Mouse (Mus musculus) heart, postnatal 0 days (tissue): ENCODE measurements around the gene Ccz1. TPM values are rescaled to one million over a fixed set of nuclear protein-coding genes. Genes with fewer than 3 reads are reported as not detected.

Source experiments
- ATAC-seq: fragments of 200-750 bp; cut with Nextera tagmentation; 2 replicates; pipeline ENCODE4 v1.8.0; 2017; ENCODE audit warnings: low read depth, moderate number of reproducible peaks, moderate library complexity; ENCODE audit not compliant: insufficient read depth
- DNase-seq: peaks from one replicate; pipeline ENCODE4 v3.0.0-alpha.2; 2016; ENCODE audit warnings: low spot score
- H3K27ac ChIP-seq: fragments of 300-500 bp; sonication (generic); 2 replicates; pipeline ENCODE4 v1.5.1; 2014; ENCODE audit warnings: low read depth, mild to moderate bottlenecking
- H3K27me3 ChIP-seq: fragments of 300-500 bp; sonication (generic); 2 replicates; pipeline ENCODE4 v1.6.1; 2014; ENCODE audit warnings: low read length, mixed read lengths; ENCODE audit not compliant: control insufficient read depth, insufficient read depth
- H3K36me3 ChIP-seq: fragments of 300-500 bp; sonication (generic); replicated peaks from 2 replicates; pipeline ENCODE4 v1.6.1; 2014; ENCODE audit warnings: low read length, mixed read lengths; ENCODE audit not compliant: control insufficient read depth, insufficient read depth
- H3K4me1 ChIP-seq: fragments of 300-500 bp; sonication (generic); 2 replicates; pipeline ENCODE4 v1.6.1; 2014; ENCODE audit warnings: antibody characterized with exemption; ENCODE audit not compliant: control insufficient read depth, insufficient read depth
- H3K4me2 ChIP-seq: fragments of 300-500 bp; sonication (generic); 2 replicates; pipeline ENCODE4 v1.6.1; 2014; ENCODE audit warnings: low read depth, mild to moderate bottlenecking, low read length, moderate library complexity
- H3K4me3 ChIP-seq: fragments of 300-500 bp; sonication (generic); 2 replicates; pipeline ENCODE4 v1.5.1; 2014; ENCODE audit warnings: low read depth, low read length
- H3K9ac ChIP-seq: fragments of 300-500 bp; sonication (generic); replicated peaks from 2 replicates; pipeline ENCODE4 v1.6.1; 2014; ENCODE audit warnings: low read depth, low read length, mixed read lengths
- H3K9me3 ChIP-seq: fragments of 300-500 bp; sonication (generic); replicated peaks from 2 replicates; pipeline ENCODE4 v1.6.1; 2016; ENCODE audit warnings: low read length; ENCODE audit not compliant: control insufficient read depth
- CTCF ChIP-seq: IDR thresholded peaks from 2 replicates; pipeline ENCODE4 v1.5.1; 2016; ENCODE audit warnings: antibody characterized with exemption, control low read depth, low read depth
- EP300 ChIP-seq: IDR thresholded peaks from 2 replicates; pipeline ENCODE4 v1.6.1; 2016; ENCODE audit warnings: antibody characterized with exemption, low read depth
- WGBS: fragments of 180-500 bp; shearing (Covaris S2); extraction: QIAGEN DNeasy Blood & Tissue Kit; methylation state at CpG from one replicate; pipeline ENCODE4 v1.1.7; 2014; 5-methylcytosine and 5-hydroxymethylcytosine counted together
- polyA plus RNA-seq: library from polyadenylated mRNA; unstranded; fragments of >200 nt; fragmentation: Nextera tagmentation; extraction: Ambion mirVana; gene quantifications from 2 replicates; pipeline ENCODE4 v1.2.1, GENCODE M21; 2015
- total RNA-seq: library from RNA; depleted of rRNA; stranded (reverse); fragments of >200 nt; gene quantifications from 2 replicates; pipeline ENCODE4 v1.2.3, GENCODE M21; 2014; ENCODE audit warnings: low replicate concordance; rRNA removed

Ccz1 gene
- 33.7 and 34.0 TPM in 2 replicates for total RNA-seq
- 43.3 and 44.2 TPM in 2 replicates for polyA plus RNA-seq

DNA sequence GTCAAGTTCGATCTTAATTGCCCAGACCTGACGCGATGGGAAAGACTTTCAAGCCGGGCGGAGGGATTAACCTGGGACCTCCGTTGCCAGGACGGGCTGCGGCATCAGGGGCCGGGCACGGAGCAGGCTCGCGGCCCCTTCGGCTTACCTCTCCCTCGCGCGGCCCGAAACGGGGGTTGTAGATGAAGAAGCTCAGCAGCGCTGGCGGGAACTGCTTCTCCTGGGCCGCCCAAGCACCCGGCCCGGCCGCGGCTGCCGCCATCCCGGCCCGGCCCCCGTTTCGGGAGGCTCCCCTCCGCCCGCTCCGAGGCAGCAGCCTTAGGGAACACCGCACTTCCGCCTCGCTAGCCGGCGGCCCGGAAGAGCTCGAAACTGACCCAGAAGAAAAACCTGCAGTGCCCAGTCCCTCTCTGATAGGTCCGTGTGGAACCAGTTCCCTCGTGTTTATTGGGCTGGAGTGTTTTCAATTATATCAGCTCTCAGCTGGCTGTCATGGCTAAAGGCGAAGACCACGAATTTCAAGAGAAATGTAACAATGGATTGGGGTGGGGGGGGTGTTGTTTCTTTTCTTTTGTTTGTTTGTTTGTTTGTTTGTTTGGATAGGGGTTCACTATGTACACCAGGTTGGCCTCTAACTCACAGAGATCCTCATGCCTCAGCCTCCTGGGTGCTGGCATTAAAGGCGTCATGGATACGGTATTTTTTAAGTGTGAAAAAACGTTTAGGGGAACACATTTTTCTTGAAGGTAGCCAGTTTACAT, at the start of gene Ccz1:
TSS of gene Ccz1 (minus strand) at position 327 of the 761 bp plus-strand sequence.
- H3K9me3 ChIP-seq: no peaks in the 10 kb centered on the region
- no peaks in the 10 kb centered on the region for H3K4me1 ChIP-seq
- peak; percentile 94 for DNase-seq
- peak within 1 kb of the TSS; percentile 86 for H3K4me3 ChIP-seq
- no peak for TF ChIP-seq CTCF
- TF ChIP-seq EP300: no peak
- peak; percentile 100 for ATAC-seq
- H3K9ac ChIP-seq: peak within 1 kb of the TSS; percentile 82
- H3K27me3 ChIP-seq: no peaks in the 10 kb centered on the region
- peaks cover 28% of the 10 kb centered on the region for H3K36me3 ChIP-seq
- H3K27ac ChIP-seq: peak within 1 kb of the TSS; percentile 81
- peak within 1 kb of the TSS; percentile 61 for H3K4me2 ChIP-seq
- 3% methylated on average over 47 of the region's 47 CpGs for WGBS

DNA sequence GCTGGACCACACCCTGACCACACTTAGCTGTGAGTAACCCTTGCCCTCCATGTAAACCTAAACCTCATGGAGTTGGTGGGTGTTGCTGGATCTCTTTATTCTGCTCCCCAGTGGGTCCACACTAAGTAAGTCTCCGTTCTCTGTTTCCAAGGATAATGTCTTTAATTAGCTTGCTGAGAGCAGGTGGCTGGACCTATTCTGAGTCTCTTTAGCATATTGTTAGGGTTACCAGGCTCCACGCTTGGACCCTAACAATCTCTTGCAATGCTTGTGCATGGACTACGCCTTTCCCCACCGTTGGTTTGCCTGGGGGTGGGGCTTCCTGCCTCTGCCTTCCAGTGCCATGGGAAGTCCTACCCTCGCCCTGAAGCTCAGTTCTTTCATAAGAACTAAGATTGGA, 49.4 kb upstream of the Ccz1 start:
- DNase-seq (no peak), ATAC-seq (no peak)
- H3K4me1 ChIP-seq: no peaks in the 10 kb centered on the region
- H3K4me3 ChIP-seq: no peak overlapping the region
- no peaks in the 10 kb centered on the region for H3K36me3 ChIP-seq
- 64% methylated on average over 5 of the region's 5 CpGs for WGBS
- TF ChIP-seq CTCF (no peak), EP300 (no peak)
- H3K4me2 ChIP-seq: no peak overlapping the region
- H3K9ac ChIP-seq: no peak overlapping the region
- H3K9me3 ChIP-seq: no peaks in the 10 kb centered on the region
- no peaks in the 10 kb centered on the region for H3K27me3 ChIP-seq
- no peak overlapping the region for H3K27ac ChIP-seq

DNA sequence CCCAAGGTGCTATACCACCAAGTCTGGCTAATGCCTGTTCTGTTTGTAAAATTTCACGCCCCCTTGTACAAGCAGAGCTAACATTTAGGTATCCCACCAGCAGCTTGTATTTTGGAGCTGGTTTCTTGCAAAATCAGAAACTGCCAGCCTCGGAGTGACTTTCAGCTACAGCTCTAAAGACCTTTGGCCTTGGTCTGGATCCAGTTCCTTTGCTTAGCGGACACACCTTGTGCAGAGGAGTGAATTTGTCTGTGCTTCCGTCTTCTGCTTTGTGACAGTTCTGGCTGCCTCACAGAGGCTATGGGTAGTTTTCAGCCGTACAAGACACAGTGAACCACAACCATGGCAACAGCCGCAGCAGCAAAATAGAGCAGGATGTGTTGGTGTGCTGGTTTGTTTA, 39.7 kb upstream of the Ccz1 start:
- Histone ChIP-seq H3K27ac (no peak overlapping the region), H3K9ac (no peak overlapping the region), H3K27me3 (no peaks in the 10 kb centered on the region), H3K4me1 (no peaks in the 10 kb centered on the region), H3K9me3 (no peaks in the 10 kb centered on the region), H3K4me3 (no peak overlapping the region), H3K36me3 (no peaks in the 10 kb centered on the region), H3K4me2 (no peak overlapping the region)
- no peak for TF ChIP-seq CTCF
- no peak for TF ChIP-seq EP300
- WGBS: 85% methylated on average over 6 of the region's 6 CpGs
- DNase-seq: no peak
- no peak for ATAC-seq

DNA sequence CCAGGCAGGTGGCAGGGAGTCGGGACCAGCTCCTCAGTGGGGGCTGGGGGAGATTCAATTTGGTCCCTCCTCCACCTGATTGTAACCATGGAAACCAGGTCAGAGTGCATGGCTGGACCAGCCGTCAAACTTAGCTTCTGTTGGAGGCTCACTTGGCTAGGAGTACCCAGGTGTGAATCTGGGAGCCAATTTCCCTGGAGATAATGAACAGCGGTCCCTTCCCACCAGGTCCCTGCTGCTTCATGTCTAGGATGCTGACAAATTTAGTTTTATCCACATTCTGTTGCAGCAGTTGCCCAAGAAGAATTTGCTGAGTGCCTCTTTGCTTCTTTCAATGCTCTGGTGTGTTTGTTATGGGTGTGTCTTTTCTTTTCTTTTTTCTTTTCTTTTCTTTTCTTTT, 38.8 kb upstream of the Ccz1 start:
- no peaks in the 10 kb centered on the region for H3K27me3 ChIP-seq
- ATAC-seq (no peak), DNase-seq (no peak)
- WGBS: 39% methylated on average over 3 of the region's 3 CpGs
- no peaks in the 10 kb centered on the region for H3K4me1 ChIP-seq
- no peak overlapping the region for H3K4me2 ChIP-seq
- TF ChIP-seq EP300: no peak
- TF ChIP-seq CTCF: no peak
- no peak overlapping the region for H3K4me3 ChIP-seq
- H3K9ac ChIP-seq: no peak overlapping the region
- no peaks in the 10 kb centered on the region for H3K36me3 ChIP-seq
- H3K27ac ChIP-seq: no peak overlapping the region
- no peaks in the 10 kb centered on the region for H3K9me3 ChIP-seq

DNA sequence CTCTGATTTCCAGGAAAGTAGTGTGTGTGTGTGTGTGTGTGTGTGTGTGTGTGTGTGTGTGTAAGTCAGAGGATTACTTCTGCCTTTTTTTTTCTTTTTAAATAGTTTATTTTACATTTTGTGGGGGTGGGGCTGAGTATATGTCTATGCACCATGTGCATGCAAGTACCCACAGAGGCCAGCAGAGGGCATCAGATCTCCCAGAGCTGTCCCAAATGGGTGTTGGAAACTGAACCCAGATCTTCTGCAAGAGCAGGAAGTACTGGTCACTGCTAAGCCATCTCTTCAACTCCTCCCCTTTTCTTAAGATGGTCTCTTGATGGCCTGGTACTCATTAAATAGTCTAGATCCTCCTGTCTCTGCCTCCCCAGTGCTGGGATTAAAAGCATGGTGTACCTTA, 36.6 kb upstream of the Ccz1 start:
- H3K27ac ChIP-seq: no peak overlapping the region
- H3K4me1 ChIP-seq: no peaks in the 10 kb centered on the region
- ATAC-seq (no peak), DNase-seq (no peak)
- TF ChIP-seq EP300 (no peak), CTCF (peak; percentile 18; the same call in 1 of the 2 replicates)
- no peak overlapping the region for H3K9ac ChIP-seq
- H3K4me2 ChIP-seq: no peak overlapping the region
- H3K36me3 ChIP-seq: no peaks in the 10 kb centered on the region
- no peaks in the 10 kb centered on the region for H3K9me3 ChIP-seq
- no peak overlapping the region for H3K4me3 ChIP-seq
- no peaks in the 10 kb centered on the region for H3K27me3 ChIP-seq

DNA sequence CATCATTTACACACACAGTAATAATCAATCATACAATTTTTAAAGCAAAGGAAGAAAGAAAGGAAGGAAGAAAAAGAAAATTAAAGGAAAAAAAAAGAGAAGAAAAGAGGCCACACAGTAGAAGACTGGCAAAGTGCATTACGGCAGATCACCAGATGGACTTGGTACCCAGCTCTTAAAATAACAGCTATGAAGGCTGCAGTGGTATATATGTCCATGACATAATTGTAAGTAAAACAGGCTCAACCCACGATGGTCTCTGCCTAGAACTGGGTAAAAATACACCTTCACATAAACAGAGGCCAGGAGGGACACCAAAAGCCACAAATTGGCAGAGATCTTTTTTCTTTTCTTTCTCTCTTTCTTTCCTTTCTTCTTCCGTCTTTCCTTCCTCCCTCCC, 35.2 kb upstream of the Ccz1 start:
- Histone ChIP-seq H3K27ac (no peak overlapping the region), H3K27me3 (no peaks in the 10 kb centered on the region), H3K4me2 (no peak overlapping the region), H3K9me3 (no peaks in the 10 kb centered on the region), H3K4me1 (no peaks in the 10 kb centered on the region), H3K36me3 (no peaks in the 10 kb centered on the region), H3K9ac (no peak overlapping the region), H3K4me3 (no peak overlapping the region)
- DNase-seq (no peak), ATAC-seq (no peak)
- 62% methylated on average over 3 of the region's 3 CpGs for WGBS
- no peak for TF ChIP-seq CTCF
- TF ChIP-seq EP300: no peak
